Mouse (Mus musculus): ENCODE measurements around the gene Coq8b. TPM values are rescaled to one million over a fixed set of nuclear protein-coding genes. Genes with fewer than 3 reads are reported as not detected.
A peak's percentile ranks its signal among the peaks of the same experiment; 100 is the strongest.

Coq8b gene
- polyA plus RNA-seq, 1 experiment, result 45.5 TPM

DNA sequence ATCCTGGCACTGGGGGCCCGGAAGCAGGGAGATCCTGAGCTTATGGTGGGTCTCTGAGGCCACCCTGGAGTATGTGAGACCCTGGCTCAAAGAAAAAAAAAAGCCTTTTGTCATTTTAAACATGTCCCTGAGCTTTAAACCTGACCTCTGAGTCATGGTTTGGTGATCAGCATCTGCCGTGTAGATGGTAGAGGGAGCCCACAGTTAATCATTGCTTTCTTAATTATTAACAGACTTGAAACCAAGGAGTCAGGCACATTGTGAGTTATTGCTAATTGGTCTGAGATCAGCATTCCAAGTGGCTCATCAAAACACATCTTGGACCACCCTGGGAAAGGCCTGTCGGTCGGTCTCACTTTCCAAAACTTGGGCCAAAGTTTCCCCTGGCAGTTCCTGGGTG, 49.4 kb downstream of the Coq8b start:
- no peaks in the 10 kb centered on the region for H3K36me3 ChIP-seq (replicated peaks; ENCODE audit: low read length)
- no peaks in the 10 kb centered on the region for H3K9me3 ChIP-seq
- TF ChIP-seq GATA1 (IDR thresholded peaks at IDR 0.05; ENCODE audit: borderline replicate concordance, low read length) (no peak), FLI1 (IDR thresholded peaks at IDR 0.05; ENCODE audit: low read length) (no peak)
- H3K4me3 ChIP-seq (replicated peaks), result no peak overlapping the region
- peaks cover 13% of the 10 kb centered on the region for H3K4me1 ChIP-seq
- H3K27me3 ChIP-seq (replicated peaks), result peaks cover 40% of the 10 kb centered on the region

DNA sequence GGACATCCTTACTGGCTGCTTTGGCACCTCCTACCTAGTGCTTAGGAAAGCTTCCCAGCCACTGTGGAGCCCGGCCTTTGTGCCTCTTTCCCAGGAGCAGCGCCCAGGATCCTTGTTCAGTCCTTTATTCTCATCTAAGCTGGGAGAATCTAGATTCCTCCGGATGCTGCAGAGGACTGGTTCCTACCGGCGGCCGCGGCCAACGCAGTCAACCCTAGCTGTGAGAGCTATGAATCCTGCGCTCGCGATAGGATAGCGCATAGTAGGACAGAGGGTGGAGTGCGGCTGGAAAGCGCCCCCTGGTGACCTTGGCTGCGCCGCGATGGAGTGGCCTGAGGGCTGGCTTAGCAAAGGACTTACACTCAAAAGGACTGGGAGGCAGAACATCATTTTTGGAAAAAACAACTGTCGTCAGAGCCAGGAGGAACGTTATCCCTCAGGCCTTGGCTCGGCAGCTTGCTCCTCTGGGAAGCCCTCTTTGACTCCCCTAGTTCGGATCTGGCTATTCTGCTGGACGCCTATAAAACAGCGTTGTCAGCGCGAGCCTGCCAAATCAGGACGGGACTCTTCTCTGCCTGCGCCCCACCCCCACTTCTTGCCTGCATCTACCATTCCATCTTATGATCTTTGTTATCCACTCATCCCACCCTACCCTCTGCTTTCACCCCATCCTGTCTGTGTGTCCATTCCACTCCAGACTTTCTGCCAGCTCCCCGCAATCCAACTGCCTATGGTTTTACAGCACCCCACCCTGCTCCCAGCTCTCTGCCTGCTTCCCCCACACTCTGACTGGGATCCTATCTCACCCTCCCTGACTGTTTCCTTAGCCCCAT, 52.3 kb downstream of the Coq8b start:
- Histone ChIP-seq H3K9me3 (peaks cover 7% of the 10 kb centered on the region), H3K4me1 (peaks cover 13% of the 10 kb centered on the region), H3K27me3 (replicated peaks) (peaks cover 46% of the 10 kb centered on the region), H3K36me3 (replicated peaks; ENCODE audit: low read length) (no peaks in the 10 kb centered on the region), H3K4me3 (replicated peaks) (peak overlapping the region; percentile 56)
- TF ChIP-seq GATA1 (IDR thresholded peaks at IDR 0.05; ENCODE audit: borderline replicate concordance, low read length), result no peak
- TF ChIP-seq FLI1 (IDR thresholded peaks at IDR 0.05; ENCODE audit: low read length), result no peak

GRCm38 (mm10) chr7:27285698-27286066, 52.9 kb downstream of the Coq8b start:
- Histone ChIP-seq H3K27me3 (replicated peaks) (peaks cover 41% of the 10 kb centered on the region), H3K4me3 (replicated peaks) (no peak overlapping the region), H3K4me1 (peaks cover 13% of the 10 kb centered on the region), H3K36me3 (replicated peaks; ENCODE audit: low read length) (no peaks in the 10 kb centered on the region), H3K9me3 (peaks cover 12% of the 10 kb centered on the region)
- TF ChIP-seq FLI1 (IDR thresholded peaks at IDR 0.05; ENCODE audit: low read length) (no peak), GATA1 (IDR thresholded peaks at IDR 0.05; ENCODE audit: borderline replicate concordance, low read length) (no peak)

DNA sequence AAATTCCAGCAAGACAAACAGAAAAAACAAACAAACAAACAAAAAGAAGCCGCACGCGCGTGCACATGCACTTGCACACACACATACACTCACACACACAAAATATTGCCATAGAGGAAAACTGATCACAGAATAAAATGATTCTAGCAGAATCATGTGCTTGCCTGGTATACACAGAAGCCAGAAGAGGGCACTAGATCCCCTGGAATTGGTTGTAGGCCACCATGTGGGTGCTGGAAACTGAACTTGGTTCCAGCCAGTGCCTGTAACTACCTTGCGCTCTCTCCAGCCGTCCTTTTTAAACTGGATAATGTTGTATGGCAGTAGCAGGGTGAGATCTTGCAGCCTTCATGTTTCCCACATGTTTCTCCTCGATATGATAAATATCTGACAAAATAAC, 55.9 kb downstream of the Coq8b start:
- H3K4me3 ChIP-seq (replicated peaks), result no peak overlapping the region
- peaks cover 42% of the 10 kb centered on the region for H3K27me3 ChIP-seq (replicated peaks)
- no peaks in the 10 kb centered on the region for H3K36me3 ChIP-seq (replicated peaks; ENCODE audit: low read length)
- peaks cover 20% of the 10 kb centered on the region for H3K4me1 ChIP-seq
- peaks cover 15% of the 10 kb centered on the region for H3K9me3 ChIP-seq
- TF ChIP-seq FLI1 (IDR thresholded peaks at IDR 0.05; ENCODE audit: low read length), result no peak

DNA sequence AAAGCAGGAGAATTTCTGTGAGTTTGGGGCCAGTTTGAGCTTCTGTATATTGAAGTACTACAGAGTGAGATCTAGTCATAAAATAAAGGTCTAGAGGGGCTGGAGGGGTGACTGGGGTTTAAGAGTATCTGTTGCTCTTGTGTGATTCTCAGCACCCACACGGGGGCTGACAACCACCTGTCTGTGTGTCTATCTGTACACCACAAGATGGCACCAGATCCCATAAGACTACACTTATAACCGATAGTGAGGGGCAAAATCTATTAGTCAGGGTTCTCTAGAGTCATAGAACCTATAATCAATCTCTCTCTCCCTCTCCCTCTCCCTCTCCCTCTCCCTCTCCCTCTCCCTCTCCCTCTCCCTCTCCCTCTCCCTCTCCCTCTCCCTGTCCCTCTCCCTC, 57.7 kb downstream of the Coq8b start:
- no peak for TF ChIP-seq GATA1 (IDR thresholded peaks at IDR 0.05; ENCODE audit: borderline replicate concordance, low read length)
- no peak for TF ChIP-seq FLI1 (IDR thresholded peaks at IDR 0.05; ENCODE audit: low read length)

DNA sequence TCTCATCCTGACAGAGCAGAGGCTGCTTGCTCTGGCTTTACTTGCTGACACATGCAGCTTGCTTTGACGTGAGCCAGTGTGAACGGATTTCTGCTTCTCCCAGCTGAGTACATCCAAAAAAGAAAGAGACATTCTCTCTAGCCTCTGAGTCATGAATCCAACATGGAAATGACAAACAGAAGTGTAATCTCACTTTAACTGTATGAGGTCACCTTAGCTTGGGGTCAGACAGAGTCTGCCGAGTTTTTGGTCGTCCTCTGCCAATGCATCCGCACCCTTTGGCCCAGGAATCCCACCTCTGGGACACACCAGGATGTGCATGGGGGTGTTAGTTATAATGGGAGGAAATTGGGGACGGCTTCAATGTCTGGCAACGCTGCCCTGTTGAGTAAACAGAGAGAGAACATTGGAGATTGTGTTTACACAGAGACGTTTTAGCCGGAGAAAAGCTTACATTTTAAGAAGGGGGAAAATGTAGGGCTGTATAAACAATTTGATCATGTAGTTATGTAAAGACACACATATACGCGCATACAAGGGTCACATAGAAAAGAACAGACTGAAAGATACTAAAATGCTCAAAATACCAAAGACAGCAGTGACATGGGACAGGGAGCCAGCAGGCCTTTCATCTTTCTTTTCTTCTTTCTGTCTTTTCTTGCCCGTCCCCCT, 59.1 kb downstream of the Coq8b start:
- no peak overlapping the region for H3K4me3 ChIP-seq (replicated peaks)
- peaks cover 22% of the 10 kb centered on the region for H3K27me3 ChIP-seq (replicated peaks)
- H3K36me3 ChIP-seq (replicated peaks; ENCODE audit: low read length), result no peaks in the 10 kb centered on the region
- H3K9me3 ChIP-seq, result peaks cover 19% of the 10 kb centered on the region
- peaks cover 6% of the 10 kb centered on the region; the same call in 1 of the 2 replicates for H3K4me1 ChIP-seq
- TF ChIP-seq GATA1 (IDR thresholded peaks at IDR 0.05; ENCODE audit: borderline replicate concordance, low read length), result no peak

More for the DNA sequence above, 57.7 kb downstream of the Coq8b start:
- H3K36me3 ChIP-seq (replicated peaks; ENCODE audit: low read length), result no peaks in the 10 kb centered on the region
- H3K4me1 ChIP-seq, result peaks cover 9% of the 10 kb centered on the region
- peaks cover 29% of the 10 kb centered on the region for H3K27me3 ChIP-seq (replicated peaks)
- H3K9me3 ChIP-seq, result peaks cover 19% of the 10 kb centered on the region
- H3K4me3 ChIP-seq (replicated peaks), result no peak overlapping the region

GRCm38 (mm10) chr7:27295956-27296355, 63.1 kb downstream of the Coq8b start:
- H3K4me3 ChIP-seq (replicated peaks), result no peak overlapping the region
- TF ChIP-seq GATA1 (IDR thresholded peaks at IDR 0.05; ENCODE audit: borderline replicate concordance, low read length), result no peak
- no peak for TF ChIP-seq FLI1 (IDR thresholded peaks at IDR 0.05; ENCODE audit: low read length)
- H3K4me1 ChIP-seq, result peaks cover 6% of the 10 kb centered on the region; the same call in 1 of the 2 replicates
- no peaks in the 10 kb centered on the region for H3K36me3 ChIP-seq (replicated peaks; ENCODE audit: low read length)
- H3K27me3 ChIP-seq (replicated peaks), result peaks cover 24% of the 10 kb centered on the region
- H3K9me3 ChIP-seq, result peaks cover 12% of the 10 kb centered on the region; the same call in 1 of the 2 replicates

GRCm38 (mm10) chr7:27296518-27296917, 63.7 kb downstream of the Coq8b start:
- peaks cover 22% of the 10 kb centered on the region for H3K27me3 ChIP-seq (replicated peaks)
- peaks cover 12% of the 10 kb centered on the region; the same call in 1 of the 2 replicates for H3K9me3 ChIP-seq
- no peak for TF ChIP-seq FLI1 (IDR thresholded peaks at IDR 0.05; ENCODE audit: low read length)
- TF ChIP-seq GATA1 (IDR thresholded peaks at IDR 0.05; ENCODE audit: borderline replicate concordance, low read length), result no peak
- peaks cover 4% of the 10 kb centered on the region; the same call in 1 of the 2 replicates for H3K4me1 ChIP-seq
- no peaks in the 10 kb centered on the region for H3K36me3 ChIP-seq (replicated peaks; ENCODE audit: low read length)
- H3K4me3 ChIP-seq (replicated peaks), result no peak overlapping the region

DNA sequence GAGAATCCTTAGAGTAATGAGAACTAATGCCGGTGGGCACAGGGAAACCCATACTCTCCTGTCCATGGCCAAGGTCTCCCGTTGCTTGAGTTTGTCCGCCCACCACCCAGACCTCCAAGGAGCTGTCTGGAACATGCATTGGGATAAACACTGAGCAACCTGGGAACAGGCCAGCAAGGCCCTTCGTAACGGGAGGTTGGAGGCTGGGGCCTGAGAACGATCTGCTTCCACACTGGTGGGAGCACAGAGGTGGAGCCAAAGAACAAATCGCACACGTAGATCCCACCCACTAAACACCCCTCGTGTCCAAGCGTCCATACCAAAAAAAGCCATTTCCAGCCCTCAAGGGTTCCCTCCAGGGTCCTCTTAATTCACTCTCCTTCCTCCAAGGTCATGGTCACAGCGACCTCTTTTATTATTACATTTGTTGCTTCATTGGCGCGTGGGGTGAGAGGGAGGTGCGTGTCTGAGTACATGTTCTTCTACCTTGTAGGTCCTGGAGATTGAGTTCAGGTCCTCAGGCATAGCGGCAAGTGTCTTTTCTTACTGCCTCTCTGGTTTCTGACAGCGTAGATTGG, 65.3 kb downstream of the Coq8b start:
- peaks cover 12% of the 10 kb centered on the region; the same call in 1 of the 2 replicates for H3K9me3 ChIP-seq
- TF ChIP-seq FLI1 (IDR thresholded peaks at IDR 0.05; ENCODE audit: low read length), result no peak
- TF ChIP-seq GATA1 (IDR thresholded peaks at IDR 0.05; ENCODE audit: borderline replicate concordance, low read length), result no peak
- no peak overlapping the region for H3K4me3 ChIP-seq (replicated peaks)
- peaks cover 17% of the 10 kb centered on the region for H3K27me3 ChIP-seq (replicated peaks)
- peaks cover 7% of the 10 kb centered on the region for H3K4me1 ChIP-seq
- H3K36me3 ChIP-seq (replicated peaks; ENCODE audit: low read length), result no peaks in the 10 kb centered on the region

DNA sequence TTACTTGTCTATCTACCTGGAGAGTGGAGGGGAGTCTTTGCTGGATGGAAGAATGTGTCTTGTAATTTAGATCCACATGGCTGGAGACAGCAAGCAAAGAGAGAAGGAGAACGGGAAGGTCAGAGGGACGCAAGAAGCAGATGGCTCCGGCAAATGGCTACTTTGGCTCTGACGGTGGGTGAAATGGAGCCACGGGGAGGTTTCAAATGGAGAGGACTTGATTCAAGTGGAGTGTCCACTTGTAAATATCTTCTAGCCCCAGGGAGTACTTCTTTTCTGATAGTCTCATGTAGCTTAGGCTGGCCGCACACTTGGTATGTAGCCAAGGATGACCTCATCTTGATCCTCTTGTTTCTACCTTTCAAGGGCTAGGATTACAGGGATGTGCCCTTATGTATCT, 66.0 kb downstream of the Coq8b start:
- Histone ChIP-seq H3K4me1 (peaks cover 7% of the 10 kb centered on the region), H3K36me3 (replicated peaks; ENCODE audit: low read length) (no peaks in the 10 kb centered on the region), H3K27me3 (replicated peaks) (peaks cover 16% of the 10 kb centered on the region), H3K4me3 (replicated peaks) (no peak overlapping the region), H3K9me3 (peaks cover 8% of the 10 kb centered on the region; the same call in 1 of the 2 replicates)
- no peak for TF ChIP-seq FLI1 (IDR thresholded peaks at IDR 0.05; ENCODE audit: low read length)
- TF ChIP-seq GATA1 (IDR thresholded peaks at IDR 0.05; ENCODE audit: borderline replicate concordance, low read length), result no peak

Data from megakaryocyte, embryonic 14.5 days (primary cell).